Mouse (Mus musculus): ENCODE measurements around the gene Usp54. TPM values are rescaled to one million over a fixed set of nuclear protein-coding genes. Genes with fewer than 3 reads are reported as not detected.
A peak's percentile ranks its signal among the peaks of the same experiment; 100 is the strongest.

Usp54 gene
- polyA plus RNA-seq (2015; fragmentation: Nextera tagmentation; extraction: Ambion mirVana), result 13.8 and 14.2 TPM in 2 replicates

GRCm38 (mm10) chr14:20640644-20641437, at the start of gene Usp54:
Gene Usp54, minus strand, starts transcription at chr14:20641063.
- Histone ChIP-seq H3K9ac (ENCODE audit: low read depth, low read length) (peak within 1 kb of the TSS; percentile 85), H3K9me3 (replicated peaks; ENCODE audit: control insufficient read depth, low read length, poor library complexity, severe bottlenecking) (no peaks in the 10 kb centered on the region), H3K4me1 (ENCODE audit: control insufficient read depth, insufficient read depth, low read length) (peaks cover 16% of the 10 kb centered on the region), H3K27me3 (ENCODE audit: control insufficient read depth, insufficient read depth, low read depth, low read length) (no peaks in the 10 kb centered on the region), H3K4me3 (ENCODE audit: low read depth, low read length) (peak within 1 kb of the TSS; percentile 89), H3K27ac (ENCODE audit: low read length) (peak within 1 kb of the TSS; percentile 94), H3K36me3 (ENCODE audit: control insufficient read depth, insufficient read depth, low read length) (no peaks in the 10 kb centered on the region), H3K4me2 (ENCODE audit: low read length) (peak within 1 kb of the TSS; percentile 90)
- ATAC-seq, result peak; percentile 96
- 0% methylated on average over 71 of the region's 73 CpGs for WGBS

GRCm38 (mm10) chr14:20689009-20689408, 48.1 kb upstream of the Usp54 start:
- Histone ChIP-seq H3K9ac (ENCODE audit: low read depth, low read length) (no peak overlapping the region), H3K4me3 (ENCODE audit: low read depth, low read length) (no peak overlapping the region), H3K9me3 (replicated peaks; ENCODE audit: control insufficient read depth, low read length, poor library complexity, severe bottlenecking) (no peaks in the 10 kb centered on the region), H3K27me3 (ENCODE audit: control insufficient read depth, insufficient read depth, low read depth, low read length) (no peaks in the 10 kb centered on the region), H3K4me2 (ENCODE audit: low read length) (no peak overlapping the region), H3K4me1 (ENCODE audit: control insufficient read depth, insufficient read depth, low read length) (peaks cover under 1% of the 10 kb centered on the region), H3K27ac (ENCODE audit: low read length) (no peak overlapping the region), H3K36me3 (ENCODE audit: control insufficient read depth, insufficient read depth, low read length) (peaks cover 56% of the 10 kb centered on the region)
- WGBS, result 87% methylated on average over 2 of the region's 2 CpGs
- no peak for ATAC-seq

- Histone ChIP-seq H3K4me1 (ENCODE audit: control insufficient read depth, insufficient read depth, low read length) (no peaks in the 10 kb centered on the region), H3K4me3 (ENCODE audit: low read depth, low read length) (no peak overlapping the region), H3K9ac (ENCODE audit: low read depth, low read length) (no peak overlapping the region), H3K36me3 (ENCODE audit: control insufficient read depth, insufficient read depth, low read length) (peaks cover 64% of the 10 kb centered on the region), H3K27me3 (ENCODE audit: control insufficient read depth, insufficient read depth, low read depth, low read length) (no peaks in the 10 kb centered on the region), H3K9me3 (replicated peaks; ENCODE audit: control insufficient read depth, low read length, poor library complexity, severe bottlenecking) (no peaks in the 10 kb centered on the region), H3K27ac (ENCODE audit: low read length) (no peak overlapping the region), H3K4me2 (ENCODE audit: low read length) (no peak overlapping the region)
- ATAC-seq, result no peak
- 98% methylated on average over 3 of the region's 3 CpGs for WGBS
These were observed 45.7 kb upstream of the Usp54 start for GRCm38 (mm10) chr14:20686576-20686975.

GRCm38 (mm10) chr14:20682498-20682897, 41.6 kb upstream of the Usp54 start:
- Histone ChIP-seq H3K27ac (ENCODE audit: low read length) (no peak overlapping the region), H3K4me1 (ENCODE audit: control insufficient read depth, insufficient read depth, low read length) (no peaks in the 10 kb centered on the region), H3K9ac (ENCODE audit: low read depth, low read length) (no peak overlapping the region), H3K27me3 (ENCODE audit: control insufficient read depth, insufficient read depth, low read depth, low read length) (no peaks in the 10 kb centered on the region), H3K36me3 (ENCODE audit: control insufficient read depth, insufficient read depth, low read length) (peaks cover 64% of the 10 kb centered on the region), H3K4me2 (ENCODE audit: low read length) (no peak overlapping the region), H3K4me3 (ENCODE audit: low read depth, low read length) (no peak overlapping the region), H3K9me3 (replicated peaks; ENCODE audit: control insufficient read depth, low read length, poor library complexity, severe bottlenecking) (no peaks in the 10 kb centered on the region)
- 74% methylated on average over 3 of the region's 3 CpGs for WGBS
- ATAC-seq, result no peak

- Histone ChIP-seq H3K9me3 (replicated peaks; ENCODE audit: control insufficient read depth, low read length, poor library complexity, severe bottlenecking) (no peaks in the 10 kb centered on the region), H3K27ac (ENCODE audit: low read length) (no peak overlapping the region), H3K4me1 (ENCODE audit: control insufficient read depth, insufficient read depth, low read length) (no peaks in the 10 kb centered on the region), H3K9ac (ENCODE audit: low read depth, low read length) (no peak overlapping the region), H3K27me3 (ENCODE audit: control insufficient read depth, insufficient read depth, low read depth, low read length) (no peaks in the 10 kb centered on the region), H3K4me2 (ENCODE audit: low read length) (no peak overlapping the region), H3K36me3 (ENCODE audit: control insufficient read depth, insufficient read depth, low read length) (peaks cover 61% of the 10 kb centered on the region), H3K4me3 (ENCODE audit: low read depth, low read length) (no peak overlapping the region)
- no peak for ATAC-seq
- WGBS, result 91% methylated on average over 2 of the region's 2 CpGs
These were observed 40.9 kb upstream of the Usp54 start for GRCm38 (mm10) chr14:20681742-20682141.

- Histone ChIP-seq H3K4me1 (ENCODE audit: control insufficient read depth, insufficient read depth, low read length) (peaks cover 18% of the 10 kb centered on the region), H3K4me3 (ENCODE audit: low read depth, low read length) (no peak overlapping the region), H3K27ac (ENCODE audit: low read length) (no peak overlapping the region), H3K4me2 (ENCODE audit: low read length) (no peak overlapping the region), H3K36me3 (ENCODE audit: control insufficient read depth, insufficient read depth, low read length) (peaks cover 50% of the 10 kb centered on the region), H3K27me3 (ENCODE audit: control insufficient read depth, insufficient read depth, low read depth, low read length) (no peaks in the 10 kb centered on the region), H3K9me3 (replicated peaks; ENCODE audit: control insufficient read depth, low read length, poor library complexity, severe bottlenecking) (no peaks in the 10 kb centered on the region), H3K9ac (ENCODE audit: low read depth, low read length) (no peak overlapping the region)
- ATAC-seq, result no peak
- WGBS, result 95% methylated on average over 4 of the region's 4 CpGs
These were observed 37.0 kb upstream of the Usp54 start for GRCm38 (mm10) chr14:20677906-20678305.

GRCm38 (mm10) chr14:20674064-20674833, 33.4 kb upstream of the Usp54 start, which contains the start of gene Sec24c:
Gene Sec24c, plus strand, starts transcription at chr14:20674308.
- peak within 1 kb of the TSS; percentile 79 for H3K4me3 ChIP-seq (ENCODE audit: low read depth, low read length)
- H3K4me2 ChIP-seq (ENCODE audit: low read length), result peak within 1 kb of the TSS; percentile 91
- peak within 1 kb of the TSS; percentile 77 for H3K27ac ChIP-seq (ENCODE audit: low read length)
- WGBS, result 0% methylated on average over 39 of the region's 43 CpGs
- H3K9ac ChIP-seq (ENCODE audit: low read depth, low read length), result peak within 1 kb of the TSS; percentile 62
- ATAC-seq, result peak; percentile 96
- H3K9me3 ChIP-seq (replicated peaks; ENCODE audit: control insufficient read depth, low read length, poor library complexity, severe bottlenecking), result no peaks in the 10 kb centered on the region
- H3K27me3 ChIP-seq (ENCODE audit: control insufficient read depth, insufficient read depth, low read depth, low read length), result no peaks in the 10 kb centered on the region
- peaks cover 25% of the 10 kb centered on the region for H3K36me3 ChIP-seq (ENCODE audit: control insufficient read depth, insufficient read depth, low read length)
- H3K4me1 ChIP-seq (ENCODE audit: control insufficient read depth, insufficient read depth, low read length), result peaks cover 18% of the 10 kb centered on the region

GRCm38 (mm10) chr14:20673735-20674063, 32.8 kb upstream of the Usp54 start:
- H3K9me3 ChIP-seq (replicated peaks; ENCODE audit: control insufficient read depth, low read length, poor library complexity, severe bottlenecking), result no peaks in the 10 kb centered on the region
- peak overlapping the region; percentile 77 for H3K27ac ChIP-seq (ENCODE audit: low read length)
- H3K36me3 ChIP-seq (ENCODE audit: control insufficient read depth, insufficient read depth, low read length), result peaks cover 21% of the 10 kb centered on the region
- 11% methylated on average over 13 of the region's 13 CpGs for WGBS
- H3K4me3 ChIP-seq (ENCODE audit: low read depth, low read length), result peak overlapping the region; percentile 79
- peak overlapping the region; percentile 86 for H3K4me2 ChIP-seq (ENCODE audit: low read length)
- H3K27me3 ChIP-seq (ENCODE audit: control insufficient read depth, insufficient read depth, low read depth, low read length), result peaks cover 3% of the 10 kb centered on the region
- ATAC-seq, result peak; percentile 85
- H3K4me1 ChIP-seq (ENCODE audit: control insufficient read depth, insufficient read depth, low read length), result peaks cover 18% of the 10 kb centered on the region
- H3K9ac ChIP-seq (ENCODE audit: low read depth, low read length), result peak overlapping the region; percentile 62; the same call in 1 of the 2 replicates

GRCm38 (mm10) chr14:20672990-20673389, 32.1 kb upstream of the Usp54 start:
- WGBS, result 89% methylated on average over 2 of the region's 2 CpGs
- Histone ChIP-seq H3K4me3 (ENCODE audit: low read depth, low read length) (no peak overlapping the region), H3K9ac (ENCODE audit: low read depth, low read length) (no peak overlapping the region), H3K9me3 (replicated peaks; ENCODE audit: control insufficient read depth, low read length, poor library complexity, severe bottlenecking) (no peaks in the 10 kb centered on the region), H3K4me1 (ENCODE audit: control insufficient read depth, insufficient read depth, low read length) (peaks cover 18% of the 10 kb centered on the region), H3K4me2 (ENCODE audit: low read length) (no peak overlapping the region; the same call in 1 of the 2 replicates), H3K27me3 (ENCODE audit: control insufficient read depth, insufficient read depth, low read depth, low read length) (peaks cover 5% of the 10 kb centered on the region), H3K27ac (ENCODE audit: low read length) (no peak overlapping the region), H3K36me3 (ENCODE audit: control insufficient read depth, insufficient read depth, low read length) (peaks cover 13% of the 10 kb centered on the region)
- ATAC-seq, result no peak

All from midbrain, embryonic 16.5 days (tissue).